Mouse (Mus musculus): ENCODE results near the gene Acy3.
"Not testable (repeated sequence)": the region's sequence is repeated elsewhere in the genome, so short reads cannot be mapped to it uniquely, and the experiment has no call there.

Gene Acy3

GRCm38 (mm10) chr19:3974608-3975007 lies 11.8 kb upstream of the Acy3 start:
- not testable (repeated sequence) for DNase-seq (ENCODE audit: low spot score)

GRCm38 (mm10) chr19:3975866-3976265 lies 10.5 kb upstream of the Acy3 start:
- DNase-seq (ENCODE audit: low spot score), result no peak

- DNase-seq (ENCODE audit: low spot score), result peak; percentile 80
These were observed 6.1 kb upstream of the Acy3 start for GRCm38 (mm10) chr19:3980309-3980708.

GRCm38 (mm10) chr19:3980917-3981316 lies 5.5 kb upstream of the Acy3 start:
- no peak for DNase-seq (ENCODE audit: low spot score)

- DNase-seq (ENCODE audit: low spot score), result no peak
These were observed 2.7 kb upstream of the Acy3 start for GRCm38 (mm10) chr19:3983527-3984200.

- no peak for DNase-seq (ENCODE audit: low spot score)
These were observed 1.1 kb upstream of the Acy3 start for GRCm38 (mm10) chr19:3985261-3985681.

- DNase-seq (ENCODE audit: low spot score), result no peak
These were observed 1.7 kb downstream of the Acy3 start for GRCm38 (mm10) chr19:3988066-3988465.

- no peak for DNase-seq (ENCODE audit: low spot score)
These were observed 2.4 kb downstream of the Acy3 start for GRCm38 (mm10) chr19:3988750-3989149.

GRCm38 (mm10) chr19:3990804-3991203 lies 4.4 kb downstream of the Acy3 start:
- DNase-seq (ENCODE audit: low spot score), result no peak

- DNase-seq (ENCODE audit: low spot score), result no peak
These were observed 5.2 kb downstream of the Acy3 start for GRCm38 (mm10) chr19:3991562-3991961.

GRCm38 (mm10) chr19:3991966-3992365 lies 5.6 kb downstream of the Acy3 start:
- no peak for DNase-seq (ENCODE audit: low spot score)

GRCm38 (mm10) chr19:3992416-3992815 lies 6.0 kb downstream of the Acy3 start, which contains the start of gene Tbx10:
TSS of gene Tbx10 (plus strand) at chr19:3992752.
- no peak for DNase-seq (ENCODE audit: low spot score)

GRCm38 (mm10) chr19:3994932-3995331 lies 8.6 kb downstream of the Acy3 start:
- no peak for DNase-seq (ENCODE audit: low spot score)

- no peak for DNase-seq (ENCODE audit: low spot score)
These were observed 9.1 kb downstream of the Acy3 start for GRCm38 (mm10) chr19:3995505-3995904.

GRCm38 (mm10) chr19:3996106-3996505 lies 9.7 kb downstream of the Acy3 start:
- no peak for DNase-seq (ENCODE audit: low spot score)

- no peak for DNase-seq (ENCODE audit: low spot score)
These were observed 10.4 kb downstream of the Acy3 start for GRCm38 (mm10) chr19:3996747-3997146.

GRCm38 (mm10) chr19:3997231-3997630 lies 10.9 kb downstream of the Acy3 start:
- DNase-seq (ENCODE audit: low spot score), result no peak

GRCm38 (mm10) chr19:3998335-3998734 lies 12.0 kb downstream of the Acy3 start:
- DNase-seq (ENCODE audit: low spot score), result no peak

- DNase-seq (ENCODE audit: low spot score), result peak; percentile 20
These were observed 12.9 kb downstream of the Acy3 start for GRCm38 (mm10) chr19:3999121-3999730.

- DNase-seq (ENCODE audit: low spot score), result peak; percentile 93
These were observed 13.9 kb downstream of the Acy3 start, which contains the start of the genes Nudt8 and Gm49405 for GRCm38 (mm10) chr19:4000119-4000900. TSS of gene Nudt8 (plus strand) at chr19:4000580. TSS of gene Gm49405 (plus strand) at chr19:4000626.

- peak; percentile 24 for DNase-seq (ENCODE audit: low spot score)
These were observed 14.7 kb downstream of the Acy3 start for GRCm38 (mm10) chr19:4000949-4001525.

- peak; percentile 30 for DNase-seq (ENCODE audit: low spot score)
These were observed 15.4 kb downstream of the Acy3 start for GRCm38 (mm10) chr19:4001752-4002151.
